In the genomic region with DNA sequence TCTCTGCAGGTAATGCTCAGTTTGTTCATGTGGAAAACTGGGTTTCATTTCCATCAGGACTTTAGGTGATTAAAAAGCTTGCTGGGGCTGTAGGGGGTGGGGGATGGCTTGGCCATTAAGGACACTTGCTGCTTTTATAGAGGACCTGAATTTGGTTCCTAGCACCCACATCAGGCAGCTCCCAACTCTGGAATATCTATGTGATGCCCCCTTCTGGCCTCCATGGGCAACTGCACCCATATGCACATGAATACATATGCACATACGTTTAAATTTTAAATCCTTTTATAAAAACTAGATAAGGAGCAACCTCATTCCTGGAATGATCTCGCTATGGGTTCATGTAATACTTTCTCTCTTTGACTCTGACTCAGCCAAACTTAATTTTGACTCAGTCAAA, we compare ENCODE assay signal across 21 mouse cellular contexts. TPM values are rescaled to one million over a fixed set of nuclear protein-coding genes. Genes with fewer than 3 reads are reported as not detected.
DNase-seq lines count a peak whose midpoint lies in the region; ATAC-seq and TF ChIP-seq lines count a peak whose summit lies in the region.
"Had no signal": no experiment of that assay in that cellular context is flagged by ENCODE, and none has a peak within 500 bp of the region (broad histone marks: within the 10 kb centered on the region; RNA-seq: fewer than 3 reads in every experiment).

No protein-coding gene starts in this region.

- H3K36me3 ChIP-seq in intestine, postnatal 0 days (ENCODE audit: control insufficient read depth, insufficient read depth): peaks cover 21% of the 10 kb centered on the region
- peaks cover 21% of the 10 kb centered on the region for H3K36me3 ChIP-seq in intestine, embryonic 15.5 days
- H3K36me3 ChIP-seq in lung, postnatal 0 days (ENCODE audit: insufficient read depth, low read length): peaks cover 17% of the 10 kb centered on the region
- H3K36me3 ChIP-seq in limb, embryonic 10.5 days: peaks cover 62% of the 10 kb centered on the region

- TF ChIP-seq EP300 in lung, postnatal 0 days (IDR thresholded peaks at IDR 0.05): no peak

- 95% methylated on average over 2 of the region's 2 CpGs for WGBS in intestine, postnatal 0 days
- WGBS in intestine, embryonic 15.5 days: 95% methylated on average over 2 of the region's 2 CpGs
- 98% methylated on average over 2 of the region's 2 CpGs for WGBS in lung, postnatal 0 days
- 96% methylated on average over 2 of the region's 2 CpGs for WGBS in limb, embryonic 10.5 days

- DNase-seq in lung, postnatal 0 days (ENCODE audit: low spot score): no peak
- DNase-seq in lung, postnatal 36 days: no peak
- no peak for DNase-seq in Patski (ENCODE audit: low read depth, low spot score)
- DNase-seq in cerebellum, adult 11-12 months: no peak
- DNase-seq in limb, embryonic 10.5 days (ENCODE audit: low spot score): no peak
- DNase-seq: adrenal gland, adult 2 months; cerebellum, adult 11 months; cerebellum, postnatal 25 days; heart, postnatal 10 days; kidney, adult 2 months; kidney, postnatal 10 days had no signal

- ATAC-seq in intestine, postnatal 0 days: no peak
- no peak for ATAC-seq in intestine, embryonic 15.5 days
- no peak for ATAC-seq in lung, postnatal 0 days
- ATAC-seq in Patski: no peak
- ATAC-seq: forebrain, embryonic 13.5 days had no signal

- CTCF ChIA-PET in Patski (lab: Charles Lee): no interaction called here

- H3K27ac ChIP-seq in intestine, postnatal 0 days (ENCODE audit: low read depth, low read length): no peak overlapping the region
- H3K27ac ChIP-seq in intestine, embryonic 15.5 days: no peak overlapping the region
- H3K27ac ChIP-seq in lung, postnatal 0 days (ENCODE audit: low read length): no peak overlapping the region
- H3K27ac ChIP-seq in limb, embryonic 10.5 days: no peak overlapping the region
- H3K27ac ChIP-seq: embryonic facial prominence, embryonic 13.5 days; forebrain, embryonic 13.5 days; hindbrain, embryonic 10.5 days; limb, embryonic 13.5 days; liver, embryonic 15.5 days had no signal

- no peaks in the 10 kb centered on the region for H3K27me3 ChIP-seq in intestine, postnatal 0 days (replicated peaks; ENCODE audit: control insufficient read depth, insufficient read depth, low read length)
- H3K27me3 ChIP-seq in intestine, embryonic 15.5 days (replicated peaks): no peaks in the 10 kb centered on the region
- H3K27me3 ChIP-seq in lung, postnatal 0 days (replicated peaks; ENCODE audit: insufficient read depth, low read length): no peaks in the 10 kb centered on the region
- no peaks in the 10 kb centered on the region for H3K27me3 ChIP-seq in Patski
- no peaks in the 10 kb centered on the region for H3K27me3 ChIP-seq in limb, embryonic 10.5 days (ENCODE audit: low read depth, poor library complexity, severe bottlenecking)
- H3K27me3 ChIP-seq: embryonic facial prominence, embryonic 13.5 days; forebrain, embryonic 13.5 days; heart, embryonic 12.5 days; limb, embryonic 13.5 days; liver, embryonic 15.5 days had no signal

- no peak overlapping the region for H3K4me3 ChIP-seq in intestine, postnatal 0 days (ENCODE audit: low read depth, low read length)
- H3K4me3 ChIP-seq in intestine, embryonic 15.5 days (replicated peaks): no peak overlapping the region
- H3K4me3 ChIP-seq in lung, postnatal 0 days (ENCODE audit: low read depth, low read length): no peak overlapping the region
- no peak overlapping the region for H3K4me3 ChIP-seq in limb, embryonic 10.5 days
- H3K4me3 ChIP-seq: embryonic facial prominence, embryonic 13.5 days; erythroblast, embryonic 14.5 days; forebrain, embryonic 13.5 days; heart, embryonic 12.5 days; hindbrain, embryonic 10.5 days; limb, embryonic 13.5 days; liver, embryonic 15.5 days had no signal

- H3K4me2 ChIP-seq in intestine, postnatal 0 days (replicated peaks; ENCODE audit: low read depth): no peak overlapping the region
- no peak overlapping the region for H3K4me2 ChIP-seq in intestine, embryonic 15.5 days (replicated peaks)
- H3K4me2 ChIP-seq in lung, postnatal 0 days (replicated peaks; ENCODE audit: low read depth, low read length): no peak overlapping the region
- H3K4me2 ChIP-seq: embryonic facial prominence, embryonic 13.5 days; forebrain, embryonic 13.5 days; heart, embryonic 12.5 days; limb, embryonic 13.5 days; liver, embryonic 15.5 days; midbrain, embryonic 11.5 days had no signal

- H3K9ac ChIP-seq in intestine, postnatal 0 days (ENCODE audit: low read depth, low read length): no peak overlapping the region
- H3K9ac ChIP-seq in intestine, embryonic 15.5 days: no peak overlapping the region
- H3K9ac ChIP-seq in lung, postnatal 0 days (replicated peaks; ENCODE audit: low read depth): no peak overlapping the region
- H3K9ac ChIP-seq: embryonic facial prominence, embryonic 13.5 days; forebrain, embryonic 13.5 days; heart, embryonic 12.5 days; limb, embryonic 13.5 days; liver, embryonic 15.5 days had no signal

- no peaks in the 10 kb centered on the region; the same call in 1 of the 2 replicates for H3K9me3 ChIP-seq in intestine, postnatal 0 days (ENCODE audit: control insufficient read depth)
- H3K9me3 ChIP-seq in intestine, embryonic 15.5 days: no peaks in the 10 kb centered on the region
- no peaks in the 10 kb centered on the region for H3K9me3 ChIP-seq in lung, postnatal 0 days (ENCODE audit: low read length)
- H3K9me3 ChIP-seq in limb, embryonic 10.5 days (replicated peaks): no peaks in the 10 kb centered on the region
- H3K9me3 ChIP-seq: liver, embryonic 15.5 days had no signal

- no peaks in the 10 kb centered on the region for H3K4me1 ChIP-seq in intestine, postnatal 0 days (replicated peaks; ENCODE audit: control insufficient read depth, insufficient read depth, low read length)
- no peaks in the 10 kb centered on the region for H3K4me1 ChIP-seq in intestine, embryonic 15.5 days (replicated peaks)
- H3K4me1 ChIP-seq in lung, postnatal 0 days (ENCODE audit: insufficient read depth, low read depth, low read length): no peaks in the 10 kb centered on the region
- no peaks in the 10 kb centered on the region for H3K4me1 ChIP-seq in limb, embryonic 10.5 days
- H3K4me1 ChIP-seq: embryonic facial prominence, embryonic 13.5 days; forebrain, embryonic 13.5 days; heart, embryonic 12.5 days; limb, embryonic 13.5 days had no signal

- POLR2A ChIA-PET in Patski (lab: Charles Lee): no interaction called here

- in situ Hi-C loops in Patski (cut with MboI; ENCODE audit: low pct_unique_long_range_greater_than_20kb): no loop called here

- peak; percentile 40 for TF ChIP-seq CTCF in intestine, postnatal 0 days (IDR thresholded peaks at IDR 0.05; ENCODE audit: low read depth)
- TF ChIP-seq CTCF in lung, postnatal 0 days (IDR thresholded peaks at IDR 0.05): peak; percentile 32
- TF ChIP-seq CTCF in Patski (IDR thresholded peaks at IDR 0.05): peak; percentile 34

RNA-seq across cellular contexts. Expression of a gene that starts 39.1 kb away (rescaled TPM):
- polyA plus RNA-seq in intestine, postnatal 0 days (2015; fragmentation: Nextera tagmentation; extraction: Ambion mirVana): 11.6 and 13.0 TPM in 2 replicates
- 21.2 and 21.4 TPM in 2 replicates for polyA plus RNA-seq in intestine, embryonic 15.5 days (2015; fragmentation: Nextera tagmentation; extraction: Ambion mirVana)
- polyA plus RNA-seq in lung, postnatal 0 days (2015; fragmentation: Nextera tagmentation; extraction: Ambion mirVana): 33.5 and 36.2 TPM in 2 replicates
- 39.4 TPM for polyA plus RNA-seq in Patski (2021)
- 11.1 and 11.6 TPM in 2 replicates for polyA plus RNA-seq in limb, embryonic 10.5 days (2016; fragmentation: Nextera tagmentation; extraction: Ambion mirVana)
